Mouse (Mus musculus) ES-E14 (cell line): Measurements from ENCODE around the gene Ints3. TPM values are rescaled to one million over a fixed set of nuclear protein-coding genes. Genes with fewer than 3 reads are reported as not detected.

ENCODE experiments used
- DNase-seq: peaks from one replicate; pipeline ENCODE4 v3.0.0-alpha.2; 2013; ENCODE audit warnings: low read depth, low spot score
- H3K27ac ChIP-seq: 2 replicates; pipeline ENCODE4 v1.5.1; 2012; ENCODE audit warnings: low read depth, mild to moderate bottlenecking, low read length, moderate library complexity, mixed read lengths; ENCODE audit not compliant: poor library complexity, insufficient read depth, severe bottlenecking
- H3K36me3 ChIP-seq: 2 replicates; pipeline ENCODE4 v1.6.1; 2012; ENCODE audit warnings: mild to moderate bottlenecking, low read length, moderate library complexity, mixed read lengths; ENCODE audit not compliant: control insufficient read depth, poor library complexity, insufficient read depth, severe bottlenecking
- H3K4me1 ChIP-seq, 2 experiments: fragments of 150-350 bp in 1 of 2; sonication (generic) in 1 of 2; 2 replicates each; pipeline ENCODE4 v1.6.1; 2012; ENCODE audit warnings: low read length in 2 of 2, mild to moderate bottlenecking in 1 of 2, mixed read lengths in 1 of 2; ENCODE audit not compliant: control insufficient read depth in 2 of 2, insufficient read depth in 2 of 2, poor library complexity in 1 of 2
- H3K4me3 ChIP-seq, 2 experiments: fragments of 150-350 bp in 1 of 2; sonication (generic) in 1 of 2; 2 replicates each; pipeline ENCODE4 v1.5.1; 2012; ENCODE audit warnings: low read length in 2 of 2, low read depth in 1 of 2, mild to moderate bottlenecking in 1 of 2, mixed read lengths in 1 of 2; ENCODE audit not compliant: insufficient read depth in 1 of 2, poor library complexity in 1 of 2, severe bottlenecking in 1 of 2
- H3K9ac ChIP-seq: 2 replicates; pipeline ENCODE4 v1.6.1; 2012; ENCODE audit warnings: low read depth, mild to moderate bottlenecking, low read length, mixed read lengths; ENCODE audit not compliant: poor library complexity, insufficient read depth, severe bottlenecking
- H3K9me3 ChIP-seq: fragments of 150-350 bp; sonication (generic); 2 replicates; pipeline ENCODE4 v1.6.1; 2012; ENCODE audit warnings: low read depth, mild to moderate bottlenecking, low read length; ENCODE audit not compliant: control insufficient read depth, insufficient read depth
- CHD2 ChIP-seq: IDR thresholded peaks from 2 replicates; pipeline ENCODE4 v1.6.1; 2014; ENCODE audit warnings: mild to moderate bottlenecking, low read depth, low read length, inconsistent platforms
- HCFC1 ChIP-seq: IDR thresholded peaks from 2 replicates; pipeline ENCODE4 v1.6.1; 2012; ENCODE audit warnings: low read length, inconsistent platforms, borderline replicate concordance; ENCODE audit not compliant: insufficient read depth
- MAFK ChIP-seq: IDR thresholded peaks from 2 replicates; pipeline ENCODE4 v1.6.1; 2014; ENCODE audit warnings: mild to moderate bottlenecking, low read depth, low read length, inconsistent platforms; ENCODE audit not compliant: insufficient read depth
- ZC3H11A ChIP-seq: IDR thresholded peaks from 2 replicates; pipeline ENCODE4 v1.6.1; 2012; ENCODE audit warnings: low read depth, mild to moderate bottlenecking, inconsistent platforms, low read length, borderline replicate concordance
- ZNF384 ChIP-seq: IDR thresholded peaks from 2 replicates; pipeline ENCODE4 v1.6.1; 2012; ENCODE audit warnings: low read depth, low read length, inconsistent platforms
- in situ Hi-C, 2 experiments: fragments of 600-800 bp; cut with MboI; formaldehyde crosslinking; loops; one replicate each; pipeline ENCODE4 v1.15.1; 2025; ENCODE audit warnings: low sequenced_read_pairs in 2 of 2, inconsistent platforms in 1 of 2; ENCODE audit not compliant: unreplicated experiment in 2 of 2
- total RNA-seq: library from RNA; depleted of rRNA; stranded (reverse); fragments of 300-350 nt; gene quantifications from 2 replicates; pipeline ENCODE4 v1.2.3, GENCODE M21; 2012

Gene Ints3
- total RNA-seq, 1 experiment, result 62.7 TPM

- no peaks in the 10 kb centered on the region for H3K36me3 ChIP-seq
- H3K4me1 ChIP-seq, result peaks cover 6 to 33% of the 10 kb centered on the region in 2 experiments
- peak; percentile 97 for DNase-seq
- peak overlapping the region; percentile 58 for H3K9ac ChIP-seq
- H3K27ac ChIP-seq, result peak overlapping the region; percentile 97
- H3K9me3 ChIP-seq, result no peaks in the 10 kb centered on the region
- in situ Hi-C loops, result no loop called here
- peak overlapping the region; percentile 43 to 54 for H3K4me3 ChIP-seq
- TF ChIP-seq ZC3H11A (no peak), ZNF384 (0 out of 2 replicates have a peak, but pooled peaks have one; percentile 27), CHD2 (0 out of 2 replicates have a peak, but pooled peaks have one; percentile 24), HCFC1 (peak; percentile 40; the same call in 1 of the 2 replicates)
Observed at GRCm38 (mm10) chr3:90446389-90447122, 13.1 kb upstream of the Ints3 start.

GRCm38 (mm10) chr3:90445417-90446200 lies 12.2 kb upstream of the Ints3 start:
- H3K9ac ChIP-seq, result no peak overlapping the region
- peak overlapping the region; percentile 28 to 54; a peak in 3 of 4 replicates for H3K4me3 ChIP-seq
- no peaks in the 10 kb centered on the region for H3K36me3 ChIP-seq
- no peaks in the 10 kb centered on the region for H3K9me3 ChIP-seq
- peak; percentile 90 for TF ChIP-seq ZNF384
- no peak for TF ChIP-seq MAFK
- no peak for TF ChIP-seq ZC3H11A
- TF ChIP-seq HCFC1, result no peak
- no peak for TF ChIP-seq CHD2
- in situ Hi-C loops, result no loop called here
- peak overlapping the region; percentile 79 for H3K27ac ChIP-seq
- H3K4me1 ChIP-seq, result peaks cover 6 to 28% of the 10 kb centered on the region in 2 experiments
- no peak for DNase-seq

GRCm38 (mm10) chr3:90443977-90444376 lies 10.6 kb upstream of the Ints3 start:
- peaks cover 6 to 26% of the 10 kb centered on the region in 2 experiments for H3K4me1 ChIP-seq
- no peak overlapping the region for H3K4me3 ChIP-seq
- in situ Hi-C loops, result no loop called here
- H3K27ac ChIP-seq, result peak overlapping the region; percentile 30; the same call in 1 of the 2 replicates
- DNase-seq, result no peak
- no peak overlapping the region for H3K9ac ChIP-seq
- TF ChIP-seq HCFC1 (no peak), CHD2 (no peak), MAFK (no peak), ZC3H11A (no peak), ZNF384 (no peak)
- no peaks in the 10 kb centered on the region for H3K9me3 ChIP-seq
- no peaks in the 10 kb centered on the region for H3K36me3 ChIP-seq

GRCm38 (mm10) chr3:90440756-90441155 lies 7.3 kb upstream of the Ints3 start:
- Histone ChIP-seq H3K9me3 (no peaks in the 10 kb centered on the region), H3K9ac (no peak overlapping the region), H3K4me1 (peaks cover 9 to 18% of the 10 kb centered on the region in 2 experiments), H3K27ac (no peak overlapping the region; the same call in 1 of the 2 replicates), H3K4me3 (no peak overlapping the region), H3K36me3 (no peaks in the 10 kb centered on the region)
- TF ChIP-seq HCFC1, result no peak
- no peak for TF ChIP-seq CHD2
- TF ChIP-seq ZC3H11A, result no peak
- no peak for TF ChIP-seq MAFK
- TF ChIP-seq ZNF384, result no peak
- in situ Hi-C loops, result no loop called here
- DNase-seq, result no peak
